Mouse (Mus musculus) lung, adult 2 months (tissue): ENCODE measurements around the gene Pax6.

Experiments used
- CTCF ChIP-seq: fragments of 200-500 bp; IDR thresholded peaks from 2 replicates; pipeline ENCODE4 v1.5.1; 2011; ENCODE audit warnings: mild to moderate bottlenecking, low read length, control low read depth; ENCODE audit not compliant: insufficient read depth
- POLR2A ChIP-seq: fragments of 200-500 bp; IDR thresholded peaks from 2 replicates; pipeline ENCODE4 v1.6.1; 2011; ENCODE audit warnings: low read depth, mild to moderate bottlenecking, control low read depth, low read length, borderline replicate concordance; ENCODE audit errors: extremely low read depth

- TF ChIP-seq CTCF (no peak), POLR2A (no peak)
Measured at GRCm38 (mm10) chr2:105736166-105736565, 67.5 kb downstream of the Pax6 start.
